Mouse (Mus musculus): ENCODE measurements at regions not wholly inside any gene's neighbourhood (a gene's known extent, or its start where the extent isn't known, plus 50 kb on each side); places are given as distances from the start of the nearest gene placed in this dataset.

DNA sequence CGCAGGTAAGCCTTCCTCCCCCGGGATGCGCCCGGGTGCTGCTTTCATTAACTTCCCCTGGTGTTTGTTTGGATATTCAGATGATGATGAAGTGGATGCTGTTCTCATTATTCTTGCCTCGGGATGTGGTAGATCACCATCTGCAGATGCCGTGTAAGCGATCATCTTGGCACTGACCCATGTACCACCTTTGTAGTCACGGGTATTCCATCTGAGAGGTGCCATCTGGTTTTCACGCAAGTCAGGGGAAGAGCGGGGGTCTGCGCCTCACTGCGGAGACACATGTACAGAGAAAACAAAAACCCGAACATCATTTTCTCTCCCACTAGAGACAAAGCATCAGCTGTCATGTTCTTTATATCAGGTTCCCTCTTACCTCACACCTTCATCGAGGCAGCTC is 84.3 kb upstream of the Cnr1 start:
- TF ChIP-seq EP300 (IDR thresholded peaks at IDR 0.05; ENCODE audit: low read depth) (no peak), CTCF (IDR thresholded peaks at IDR 0.05; ENCODE audit: low read depth) (no peak)
